Mouse (Mus musculus): ENCODE results near the gene Eif3g. TPM values are rescaled to one million over a fixed set of nuclear protein-coding genes. Genes with fewer than 3 reads are reported as not detected.

The Eif3g gene
- total RNA-seq, 1 experiment from 2014 or later = 92.9 TPM

- ATAC-seq (ENCODE audit: extremely low read depth, insufficient number of reproducible peaks, low FRiP score, poor library complexity, severe bottlenecking) = no peak
Measured at GRCm38 (mm10) chr9:20890411-20890810, 8.0 kb downstream of the Eif3g start.

GRCm38 (mm10) chr9:20889185-20890141, 9.0 kb downstream of the Eif3g start:
- ATAC-seq (ENCODE audit: extremely low read depth, insufficient number of reproducible peaks, low FRiP score, poor library complexity, severe bottlenecking) = no peak

DNA sequence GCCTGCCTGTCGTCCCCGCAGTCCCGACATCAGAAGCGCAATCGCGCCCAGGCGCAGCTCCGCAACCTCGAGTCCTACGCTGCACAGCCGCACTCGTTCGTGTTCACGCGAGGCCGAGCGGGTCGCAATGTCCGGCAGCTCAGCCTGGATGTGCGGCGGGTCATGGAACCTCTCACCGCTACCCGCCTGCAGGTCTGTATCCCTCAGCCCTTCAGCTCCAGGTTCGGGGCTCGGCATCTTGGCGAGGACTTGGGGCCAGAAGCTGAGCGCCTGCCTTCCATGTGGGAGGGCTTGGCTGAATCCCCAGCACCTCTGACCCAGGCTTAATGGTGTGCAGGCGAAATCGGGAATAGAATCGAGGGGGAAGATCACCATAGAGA, 10.0 kb downstream of the Eif3g start:
- ATAC-seq (ENCODE audit: extremely low read depth, insufficient number of reproducible peaks, low FRiP score, poor library complexity, severe bottlenecking) = no peak

DNA sequence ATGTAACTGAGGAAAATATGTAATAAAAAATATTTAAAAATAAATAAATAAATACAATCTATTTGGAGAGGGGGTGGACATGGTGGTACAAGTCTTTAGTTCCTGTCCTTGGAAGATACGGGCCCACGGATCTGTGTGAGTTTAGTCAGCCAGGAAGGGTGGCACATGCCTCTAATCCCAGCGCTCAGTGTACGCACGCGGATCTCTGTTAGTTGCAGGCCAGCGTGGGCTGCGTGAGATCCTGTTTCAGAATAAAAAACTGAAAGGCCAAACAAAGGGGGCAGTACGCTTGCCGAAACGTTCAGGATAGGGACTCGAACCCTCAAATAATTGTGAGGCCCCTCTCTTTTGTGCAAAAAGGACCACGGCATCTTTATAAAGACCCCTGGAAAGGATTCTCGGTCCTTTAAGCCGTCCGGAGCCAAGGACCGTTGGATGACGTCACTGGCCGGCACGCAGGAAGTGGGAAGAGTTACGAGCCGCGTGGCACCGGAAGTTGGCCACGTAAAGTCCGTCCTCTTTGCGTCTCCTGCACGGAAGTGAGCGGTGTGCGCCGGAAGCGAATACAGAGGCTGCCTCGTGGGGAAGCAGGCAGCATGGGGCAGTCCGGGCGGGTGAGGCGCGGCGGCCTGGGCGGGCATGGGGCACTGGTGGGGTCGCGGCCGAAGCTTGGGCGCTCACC, 10.6 kb downstream of the Eif3g start, which contains the start of gene Ppan:
Ppan (plus strand) TSS at position 472 of the 682 bp plus-strand sequence.
- peak; percentile 98 for ATAC-seq (ENCODE audit: extremely low read depth, insufficient number of reproducible peaks, low FRiP score, poor library complexity, severe bottlenecking)

GRCm38 (mm10) chr9:20887191-20887590, 11.2 kb downstream of the Eif3g start:
- no peak for ATAC-seq (ENCODE audit: extremely low read depth, insufficient number of reproducible peaks, low FRiP score, poor library complexity, severe bottlenecking)

DNA sequence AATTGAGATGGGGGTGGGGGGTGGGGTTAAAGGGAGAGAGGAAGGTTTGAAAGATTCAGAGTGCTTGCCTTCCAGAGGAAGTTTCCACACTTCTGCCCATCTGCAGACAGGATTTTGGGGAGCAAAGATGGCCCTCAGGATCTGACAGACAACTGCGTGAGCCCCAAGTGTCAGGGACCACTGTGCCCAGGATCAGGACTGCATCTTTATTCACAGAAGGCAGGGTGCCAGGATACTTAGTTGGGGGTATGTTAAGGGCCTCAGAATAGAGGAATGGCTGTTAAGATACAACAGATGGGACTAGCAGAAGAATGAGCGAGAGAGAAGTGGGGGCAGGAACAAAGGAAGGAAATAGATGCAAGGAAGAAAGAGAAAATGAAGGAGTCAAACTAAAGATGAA, 11.9 kb downstream of the Eif3g start:
- no peak for ATAC-seq (ENCODE audit: extremely low read depth, insufficient number of reproducible peaks, low FRiP score, poor library complexity, severe bottlenecking)

GRCm38 (mm10) chr9:20879097-20879792, 19.2 kb downstream of the Eif3g start, which contains the start of gene Angptl6:
Angptl6 (minus strand) TSS chr9:20879727.
- no peak for ATAC-seq (ENCODE audit: extremely low read depth, insufficient number of reproducible peaks, low FRiP score, poor library complexity, severe bottlenecking)

GRCm38 (mm10) chr9:20878710-20879065, 19.7 kb downstream of the Eif3g start:
- ATAC-seq (ENCODE audit: extremely low read depth, insufficient number of reproducible peaks, low FRiP score, poor library complexity, severe bottlenecking) = no peak

GRCm38 (mm10) chr9:20878041-20878709, 20.2 kb downstream of the Eif3g start:
- peak; percentile 73 for ATAC-seq (ENCODE audit: extremely low read depth, insufficient number of reproducible peaks, low FRiP score, poor library complexity, severe bottlenecking)

DNA sequence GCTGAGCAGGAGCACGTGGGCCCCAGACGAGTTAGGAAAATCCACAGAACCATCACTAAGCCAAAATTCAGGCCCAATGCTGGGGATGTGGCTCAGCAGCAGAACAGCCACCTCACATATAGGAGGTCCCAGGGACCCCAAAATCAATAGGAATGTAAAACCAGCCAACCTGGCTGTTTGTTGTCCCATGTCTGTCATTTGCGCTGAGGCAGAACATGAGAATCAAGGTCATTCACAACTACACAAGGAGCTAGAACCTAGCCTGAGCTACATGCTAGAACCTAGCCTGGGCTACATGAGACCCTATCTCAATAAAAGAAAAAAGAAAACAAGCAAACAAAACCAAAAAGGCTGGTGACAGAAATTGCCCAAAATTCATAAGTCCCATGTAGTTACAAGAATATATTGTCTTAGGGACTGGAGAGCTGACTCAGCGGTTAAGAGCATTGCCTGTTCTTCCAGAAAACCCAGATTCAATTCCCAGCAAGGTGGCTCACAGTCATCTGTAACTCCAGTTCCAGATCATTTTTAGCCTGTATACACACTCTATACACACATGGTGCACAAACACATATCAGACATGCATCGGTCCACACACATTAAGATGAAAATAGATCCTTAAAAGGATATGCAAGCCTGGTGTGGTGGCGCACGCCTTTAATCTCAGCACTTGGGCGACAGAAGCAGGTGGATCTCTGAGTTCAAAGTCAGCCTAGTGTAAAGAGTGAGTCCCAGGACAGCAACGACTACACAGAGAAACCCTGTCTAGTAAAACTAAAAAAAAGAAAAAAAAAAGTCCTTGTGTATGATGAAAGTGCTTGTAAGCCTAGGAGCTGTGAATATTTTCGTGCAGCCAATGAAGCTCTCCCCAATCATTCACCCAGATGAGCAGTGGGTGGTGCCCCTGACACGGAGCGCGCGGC, 21.0 kb downstream of the Eif3g start:
- ATAC-seq (ENCODE audit: extremely low read depth, insufficient number of reproducible peaks, low FRiP score, poor library complexity, severe bottlenecking) = no peak

DNA sequence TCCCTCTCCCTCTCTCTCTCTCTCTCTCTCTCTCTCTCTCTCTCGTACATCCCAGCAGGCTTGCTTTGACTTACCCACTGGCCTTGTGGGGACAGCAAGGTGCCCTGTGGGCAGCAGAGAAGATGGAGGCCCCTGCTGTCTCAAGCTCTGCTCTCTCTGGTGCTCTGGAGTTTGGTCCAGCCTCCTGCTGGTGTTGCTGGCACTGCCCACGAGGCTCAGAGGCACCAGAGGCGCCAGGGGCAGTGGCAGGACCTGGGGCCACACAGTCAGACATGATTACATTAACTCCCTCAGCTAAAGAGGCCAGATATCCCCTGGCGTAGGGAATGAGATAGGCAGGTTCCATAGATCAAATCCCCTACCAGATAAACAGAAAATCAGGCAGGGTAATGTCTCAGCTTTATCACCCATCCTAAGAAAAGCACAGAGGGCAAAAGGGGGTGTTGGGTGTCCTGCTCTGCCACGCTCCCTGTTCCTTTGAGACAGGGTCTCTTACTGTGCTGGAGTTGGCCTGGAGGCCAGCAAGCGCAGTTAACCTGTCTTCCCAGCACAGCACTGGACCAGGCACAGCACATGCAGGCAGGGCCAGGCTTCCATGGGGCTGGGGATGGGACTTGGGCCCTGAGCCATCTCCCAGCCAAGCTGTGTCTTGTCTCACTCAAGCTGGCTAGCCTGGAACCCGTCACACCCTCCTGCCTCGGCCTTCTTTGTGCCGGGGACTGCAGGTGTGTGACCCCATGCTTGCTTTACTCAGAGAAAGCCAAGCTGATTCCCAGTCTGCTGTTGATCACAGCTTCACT, 21.9 kb downstream of the Eif3g start:
- ATAC-seq (ENCODE audit: extremely low read depth, insufficient number of reproducible peaks, low FRiP score, poor library complexity, severe bottlenecking) = no peak

- no peak for ATAC-seq (ENCODE audit: extremely low read depth, insufficient number of reproducible peaks, low FRiP score, poor library complexity, severe bottlenecking)
Measured at GRCm38 (mm10) chr9:20875021-20875790, 23.2 kb downstream of the Eif3g start.

- no peak for ATAC-seq (ENCODE audit: extremely low read depth, insufficient number of reproducible peaks, low FRiP score, poor library complexity, severe bottlenecking)
Measured at GRCm38 (mm10) chr9:20873521-20873920, 24.9 kb downstream of the Eif3g start.

GRCm38 (mm10) chr9:20872991-20873390, 25.4 kb downstream of the Eif3g start:
- no peak for ATAC-seq (ENCODE audit: extremely low read depth, insufficient number of reproducible peaks, low FRiP score, poor library complexity, severe bottlenecking)

- no peak for ATAC-seq (ENCODE audit: extremely low read depth, insufficient number of reproducible peaks, low FRiP score, poor library complexity, severe bottlenecking)
Measured at GRCm38 (mm10) chr9:20870211-20871173, 27.9 kb downstream of the Eif3g start.

All from neutrophil, adult 5-6 weeks (primary cell).